Mouse (Mus musculus): ENCODE measurements at regions not wholly inside any gene's neighbourhood (a gene's known extent, or its start where the extent isn't known, plus 50 kb on each side); places are given as distances from the start of the nearest gene placed in this dataset.

- Histone ChIP-seq H3K9ac (no peak overlapping the region), H3K4me3 (no peak overlapping the region), H3K9me3 (no peaks in the 10 kb centered on the region), H3K27me3 (replicated peaks) (no peaks in the 10 kb centered on the region), H3K27ac (no peak overlapping the region), H3K4me2 (no peak overlapping the region), H3K4me1 (peaks cover 7% of the 10 kb centered on the region), H3K36me3 (replicated peaks) (no peaks in the 10 kb centered on the region)
- ATAC-seq (replicated peaks), result no peak
- 35% methylated on average over 6 of the region's 6 CpGs for WGBS
Measured at GRCm38 (mm10) chr7:111157287-111157686, 74.5 kb upstream of the Eif4g2 start.

DNA sequence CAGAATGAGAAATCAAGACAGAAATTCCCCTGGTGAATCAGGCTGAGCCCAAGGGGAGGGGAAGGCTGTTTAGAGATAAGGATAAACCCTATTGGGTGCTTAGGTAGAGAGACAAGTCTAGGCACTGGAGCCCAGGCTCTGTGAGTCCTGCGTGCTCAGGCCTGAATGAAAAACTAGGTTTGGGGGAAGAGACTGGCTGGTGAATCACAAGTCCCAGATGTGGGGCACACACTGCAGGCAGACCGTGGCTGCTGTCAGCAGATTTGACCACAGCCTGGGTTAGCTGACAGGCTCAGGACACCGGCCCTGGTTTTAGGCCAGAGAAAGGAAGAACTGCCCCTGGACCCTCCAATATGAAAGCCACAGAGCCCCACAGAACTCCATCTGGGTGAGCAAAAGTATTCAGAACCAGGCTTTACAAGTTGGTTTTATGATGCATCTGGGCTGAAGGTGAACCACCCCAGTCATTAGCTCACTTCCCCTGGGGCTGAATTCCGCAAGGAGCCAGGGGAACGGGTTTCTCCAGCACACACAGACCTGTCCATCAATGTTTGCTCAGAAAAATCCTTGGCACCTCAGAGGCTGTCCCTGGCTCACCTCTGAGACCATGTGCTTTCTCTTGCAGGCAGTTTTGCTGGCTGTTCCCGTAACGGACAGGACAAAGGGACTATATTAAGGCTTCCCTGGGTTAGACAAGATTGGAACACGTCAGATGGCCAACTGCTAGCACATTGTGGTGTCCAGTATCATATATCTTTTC lies 73.8 kb upstream of the Eif4g2 start:
- no peak overlapping the region for H3K4me3 ChIP-seq
- no peaks in the 10 kb centered on the region for H3K9me3 ChIP-seq
- H3K36me3 ChIP-seq (replicated peaks), result no peaks in the 10 kb centered on the region
- H3K4me2 ChIP-seq, result no peak overlapping the region
- no peak overlapping the region for H3K9ac ChIP-seq
- 58% methylated on average over 8 of the region's 8 CpGs for WGBS
- no peak for ATAC-seq (replicated peaks)
- H3K27ac ChIP-seq, result no peak overlapping the region
- H3K4me1 ChIP-seq, result peaks cover 7% of the 10 kb centered on the region
- no peaks in the 10 kb centered on the region for H3K27me3 ChIP-seq (replicated peaks)

- Histone ChIP-seq H3K4me2 (no peak overlapping the region), H3K27ac (no peak overlapping the region), H3K4me3 (no peak overlapping the region), H3K4me1 (peaks cover 7% of the 10 kb centered on the region), H3K27me3 (replicated peaks) (no peaks in the 10 kb centered on the region), H3K9me3 (no peaks in the 10 kb centered on the region), H3K36me3 (replicated peaks) (no peaks in the 10 kb centered on the region), H3K9ac (no peak overlapping the region)
- 46% methylated on average over 6 of the region's 6 CpGs for WGBS
- ATAC-seq (replicated peaks), result no peak
Measured at GRCm38 (mm10) chr7:111155995-111156394, 73.2 kb upstream of the Eif4g2 start.

GRCm38 (mm10) chr7:111154217-111154616 lies 71.4 kb upstream of the Eif4g2 start:
- H3K27ac ChIP-seq, result no peak overlapping the region
- H3K36me3 ChIP-seq (replicated peaks), result no peaks in the 10 kb centered on the region
- peaks cover 7% of the 10 kb centered on the region for H3K4me1 ChIP-seq
- no peaks in the 10 kb centered on the region for H3K9me3 ChIP-seq
- no peak overlapping the region for H3K4me2 ChIP-seq
- H3K4me3 ChIP-seq, result no peak overlapping the region
- H3K9ac ChIP-seq, result no peak overlapping the region
- H3K27me3 ChIP-seq (replicated peaks), result no peaks in the 10 kb centered on the region
- WGBS, result 87% methylated on average over 13 of the region's 13 CpGs
- ATAC-seq (replicated peaks), result no peak

GRCm38 (mm10) chr7:111150540-111150939 lies 67.7 kb upstream of the Eif4g2 start:
- no peak overlapping the region for H3K4me3 ChIP-seq
- no peaks in the 10 kb centered on the region for H3K27me3 ChIP-seq (replicated peaks)
- no peak overlapping the region for H3K9ac ChIP-seq
- no peak overlapping the region for H3K4me2 ChIP-seq
- H3K36me3 ChIP-seq (replicated peaks), result no peaks in the 10 kb centered on the region
- H3K27ac ChIP-seq, result no peak overlapping the region
- WGBS, result 82% methylated on average over 5 of the region's 5 CpGs
- H3K9me3 ChIP-seq, result no peaks in the 10 kb centered on the region
- no peaks in the 10 kb centered on the region for H3K4me1 ChIP-seq
- ATAC-seq (replicated peaks), result no peak

DNA sequence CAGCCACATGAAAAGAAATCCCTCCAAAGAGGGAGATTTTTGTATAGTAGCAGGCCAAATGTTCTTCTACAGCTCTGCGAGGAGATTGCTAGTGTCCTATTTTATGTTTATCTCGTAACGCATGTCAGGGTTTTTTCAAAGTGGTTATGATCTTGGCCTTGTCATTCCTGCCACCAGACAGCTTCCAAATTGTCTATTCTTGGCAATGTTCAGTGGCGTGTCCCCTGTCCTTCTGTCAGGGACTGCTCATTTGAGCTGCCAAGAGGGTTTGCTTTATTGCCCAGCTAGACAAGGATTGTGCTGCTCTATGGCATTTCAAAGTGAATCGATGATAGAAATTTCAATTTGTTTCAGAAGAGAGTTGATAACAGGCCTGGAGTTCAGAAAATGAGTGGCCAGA lies 67.3 kb upstream of the Eif4g2 start:
- no peak overlapping the region for H3K4me2 ChIP-seq
- no peaks in the 10 kb centered on the region for H3K9me3 ChIP-seq
- ATAC-seq (replicated peaks), result no peak
- 84% methylated on average over 5 of the region's 5 CpGs for whole genome bisulfite sequencing
- H3K4me1 ChIP-seq, result no peaks in the 10 kb centered on the region
- H3K4me3 ChIP-seq, result no peak overlapping the region
- H3K36me3 ChIP-seq (replicated peaks), result no peaks in the 10 kb centered on the region
- no peak overlapping the region for H3K9ac ChIP-seq
- H3K27ac ChIP-seq, result no peak overlapping the region
- no peaks in the 10 kb centered on the region for H3K27me3 ChIP-seq (replicated peaks)

- Histone ChIP-seq H3K36me3 (replicated peaks) (no peaks in the 10 kb centered on the region), H3K4me2 (no peak overlapping the region), H3K4me1 (no peaks in the 10 kb centered on the region), H3K9ac (no peak overlapping the region), H3K27me3 (replicated peaks) (no peaks in the 10 kb centered on the region), H3K4me3 (no peak overlapping the region), H3K27ac (no peak overlapping the region), H3K9me3 (no peaks in the 10 kb centered on the region)
- no peak for ATAC-seq (replicated peaks)
- WGBS, result 95% methylated on average over 6 of the region's 6 CpGs
Measured at GRCm38 (mm10) chr7:111147593-111147992, 64.8 kb upstream of the Eif4g2 start.

GRCm38 (mm10) chr7:111146670-111147069 lies 63.8 kb upstream of the Eif4g2 start:
- no peak for ATAC-seq (replicated peaks)

GRCm38 (mm10) chr7:111144216-111144615 lies 61.4 kb upstream of the Eif4g2 start:
- no peak overlapping the region for H3K4me2 ChIP-seq
- no peak for ATAC-seq (replicated peaks)

More at GRCm38 (mm10) chr7:111146670-111147069, 63.8 kb upstream of the Eif4g2 start:
- WGBS, result 93% methylated on average over 4 of the region's 4 CpGs
- no peak overlapping the region for H3K9ac ChIP-seq
- H3K27me3 ChIP-seq (replicated peaks), result no peaks in the 10 kb centered on the region
- H3K4me1 ChIP-seq, result no peaks in the 10 kb centered on the region
- no peak overlapping the region for H3K4me3 ChIP-seq
- H3K27ac ChIP-seq, result no peak overlapping the region
- H3K36me3 ChIP-seq (replicated peaks), result no peaks in the 10 kb centered on the region
- H3K4me2 ChIP-seq, result no peak overlapping the region
- no peaks in the 10 kb centered on the region for H3K9me3 ChIP-seq

DNA sequence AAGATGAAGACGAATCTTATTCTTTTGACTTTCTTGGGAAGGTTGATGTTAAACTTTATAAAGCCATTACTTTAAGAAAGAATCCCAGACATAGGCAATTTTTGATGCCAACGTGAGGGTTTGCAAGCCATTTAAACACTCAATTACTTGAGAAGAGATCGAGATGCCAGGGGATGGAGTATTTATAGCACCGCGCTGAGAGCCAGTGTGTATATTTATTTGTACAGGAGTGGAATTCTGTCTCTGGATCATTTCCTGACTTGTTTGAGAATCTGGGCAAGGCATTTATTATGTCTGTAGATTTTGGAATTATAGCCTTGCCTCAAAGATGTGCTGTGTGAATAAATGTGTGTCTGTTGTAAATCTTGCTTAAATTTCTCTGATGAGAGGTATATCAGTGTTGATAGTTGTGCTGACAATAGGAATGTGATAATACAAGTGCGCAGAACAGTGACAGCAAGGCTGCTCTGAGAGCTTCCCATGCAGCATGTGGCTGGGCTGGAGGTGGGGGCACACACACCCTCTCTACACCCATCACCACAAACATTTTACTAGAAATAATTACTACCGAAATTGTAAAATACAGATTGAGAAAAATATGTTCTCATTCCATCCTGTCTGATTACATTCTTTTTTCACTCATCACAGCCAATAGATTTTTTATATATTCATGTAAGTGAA lies 58.6 kb upstream of the Eif4g2 start:
- no peak overlapping the region for H3K4me2 ChIP-seq
- H3K27ac ChIP-seq, result no peak overlapping the region
- no peaks in the 10 kb centered on the region for H3K36me3 ChIP-seq (replicated peaks)
- H3K9ac ChIP-seq, result no peak overlapping the region
- no peaks in the 10 kb centered on the region for H3K9me3 ChIP-seq
- no peak overlapping the region for H3K4me3 ChIP-seq
- no peak for ATAC-seq (replicated peaks)
- 77% methylated on average over 7 of the region's 7 CpGs for WGBS
- no peaks in the 10 kb centered on the region for H3K4me1 ChIP-seq
- no peaks in the 10 kb centered on the region for H3K27me3 ChIP-seq (replicated peaks)

More at GRCm38 (mm10) chr7:111144216-111144615, 61.4 kb upstream of the Eif4g2 start:
- Histone ChIP-seq H3K27ac (no peak overlapping the region), H3K36me3 (replicated peaks) (no peaks in the 10 kb centered on the region), H3K4me3 (no peak overlapping the region), H3K9me3 (no peaks in the 10 kb centered on the region), H3K9ac (no peak overlapping the region), H3K27me3 (replicated peaks) (no peaks in the 10 kb centered on the region), H3K4me1 (no peaks in the 10 kb centered on the region)
- 74% methylated on average over 3 of the region's 3 CpGs for WGBS

DNA sequence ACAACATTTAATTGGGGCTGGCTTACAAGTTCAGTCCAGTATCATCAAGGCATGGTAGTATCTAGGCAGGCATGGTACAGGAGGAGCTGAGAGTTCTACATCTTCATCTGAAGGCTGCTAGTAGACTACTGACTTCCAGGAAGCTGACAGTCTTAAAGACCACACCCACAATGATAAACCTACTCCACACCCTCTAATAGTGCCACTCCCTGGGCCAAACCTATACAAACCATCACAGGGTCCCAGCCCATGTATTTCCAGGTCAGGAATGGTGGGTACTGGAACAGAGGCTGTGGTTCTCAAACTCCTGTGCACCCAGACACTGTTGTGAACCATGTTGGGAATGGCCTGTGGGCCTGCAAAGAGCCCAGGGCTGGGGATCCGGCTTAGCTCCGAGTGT lies 55.2 kb upstream of the Eif4g2 start:
- H3K27me3 ChIP-seq (replicated peaks), result no peaks in the 10 kb centered on the region
- no peak overlapping the region for H3K4me3 ChIP-seq
- no peaks in the 10 kb centered on the region for H3K9me3 ChIP-seq
- no peak overlapping the region for H3K27ac ChIP-seq
- no peak overlapping the region for H3K9ac ChIP-seq
- no peak for ATAC-seq (replicated peaks)
- H3K4me1 ChIP-seq, result no peaks in the 10 kb centered on the region
- no peak overlapping the region for H3K4me2 ChIP-seq
- WGBS, result 98% methylated on average over 2 of the region's 2 CpGs
- no peaks in the 10 kb centered on the region for H3K36me3 ChIP-seq (replicated peaks)

DNA sequence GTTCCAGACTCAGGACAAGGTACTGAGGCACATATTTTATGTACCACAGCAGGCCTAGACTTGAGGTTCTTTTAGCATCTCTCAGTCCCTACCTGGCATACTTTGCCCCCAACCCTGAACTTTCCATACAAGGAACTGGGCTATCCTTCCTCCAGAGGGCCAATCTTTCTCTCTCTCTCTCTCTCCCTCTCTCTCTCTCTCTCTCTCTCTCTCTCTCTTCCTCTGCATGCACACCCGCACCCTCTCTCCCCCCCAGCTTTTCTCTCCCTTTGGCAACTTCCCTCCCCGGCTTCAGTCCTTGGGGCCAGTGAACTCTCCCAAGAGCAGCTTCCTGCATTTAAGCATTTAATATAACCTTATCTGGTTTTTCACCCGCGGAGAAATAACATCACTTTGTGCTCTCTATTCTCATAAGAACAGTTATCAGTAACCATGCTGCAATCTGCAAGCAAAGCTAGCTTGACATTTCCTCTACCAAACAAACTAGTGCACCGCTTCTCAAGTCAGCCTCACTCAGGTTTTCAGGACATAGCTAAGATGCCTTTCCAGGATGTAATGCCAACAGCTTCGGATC lies 53.3 kb upstream of the Eif4g2 start:
- no peak for ATAC-seq (replicated peaks)
- Histone ChIP-seq H3K4me2 (no peak overlapping the region), H3K4me1 (no peaks in the 10 kb centered on the region), H3K9ac (no peak overlapping the region), H3K9me3 (no peaks in the 10 kb centered on the region), H3K27ac (no peak overlapping the region), H3K4me3 (no peak overlapping the region), H3K36me3 (replicated peaks) (no peaks in the 10 kb centered on the region), H3K27me3 (replicated peaks) (no peaks in the 10 kb centered on the region)
- WGBS, result 76% methylated on average over 6 of the region's 6 CpGs

- no peak overlapping the region for H3K9ac ChIP-seq
- no peaks in the 10 kb centered on the region for H3K36me3 ChIP-seq (replicated peaks)
- ATAC-seq (replicated peaks), result no peak
- no peaks in the 10 kb centered on the region for H3K4me1 ChIP-seq
- WGBS, result 90% methylated on average over 2 of the region's 2 CpGs
- H3K4me3 ChIP-seq, result no peak overlapping the region
- no peak overlapping the region for H3K4me2 ChIP-seq
- H3K27ac ChIP-seq, result no peak overlapping the region
- H3K9me3 ChIP-seq, result no peaks in the 10 kb centered on the region
- no peaks in the 10 kb centered on the region for H3K27me3 ChIP-seq (replicated peaks)
Measured at GRCm38 (mm10) chr7:111134496-111134895, 51.7 kb upstream of the Eif4g2 start.

All from midbrain, embryonic 15.5 days (tissue).